Mouse (Mus musculus) embryonic fibroblast, embryonic 13.5 days (primary cell): ENCODE data around the gene Fam210b. TPM values are rescaled to one million over a fixed set of nuclear protein-coding genes. Genes with fewer than 3 reads are reported as not detected.
"Not testable (repeated sequence)": the region's sequence is repeated elsewhere in the genome, so short reads cannot be mapped to it uniquely, and the experiment has no call there.

Experiments
- H3K27ac ChIP-seq: 2 replicates; pipeline ENCODE4 v1.5.1; 2012; ENCODE audit warnings: low read length, control low read depth, inconsistent platforms; ENCODE audit not compliant: insufficient read depth
- H3K4me1 ChIP-seq: 2 replicates; pipeline ENCODE4 v1.6.1; 2011; ENCODE audit warnings: low read length; ENCODE audit not compliant: control insufficient read depth, insufficient read depth
- H3K4me3 ChIP-seq: 2 replicates; pipeline ENCODE4 v1.5.1; 2011; ENCODE audit warnings: mild to moderate bottlenecking, control low read depth, low read length; ENCODE audit not compliant: insufficient read depth
- CTCF ChIP-seq: IDR thresholded peaks from 2 replicates; pipeline ENCODE4 v1.5.1; 2011; ENCODE audit warnings: mild to moderate bottlenecking, control low read depth, low read length, moderate library complexity, borderline replicate concordance; ENCODE audit not compliant: insufficient read depth
- POLR2A ChIP-seq: IDR thresholded peaks from 2 replicates; pipeline ENCODE4 v1.6.1; 2011; ENCODE audit warnings: low read depth, mild to moderate bottlenecking, control low read depth, low read length, moderate library complexity
- polyA plus RNA-seq: library from polyadenylated mRNA; stranded (reverse); fragments of >200 nt; gene quantifications from 2 replicates; pipeline ENCODE4 v1.2.4, GENCODE M21; 2011; ENCODE audit warnings: low read depth; ENCODE audit not compliant: missing spikeins, insufficient read length

The Fam210b gene
- 10.6 and 11.8 TPM in 2 replicates for polyA plus RNA-seq

GRCm38 (mm10) chr2:172345258-172345738 lies at the start of gene Fam210b:
Gene Fam210b, plus strand, starts transcription at chr2:172345565.
- peak within 1 kb of the TSS; percentile 56 for H3K27ac ChIP-seq
- H3K4me1 ChIP-seq, result no peaks in the 10 kb centered on the region
- peak within 1 kb of the TSS; percentile 65 for H3K4me3 ChIP-seq
- TF ChIP-seq POLR2A (peak; percentile 87), CTCF (no peak)

- Histone ChIP-seq H3K4me3 (no peak overlapping the region), H3K27ac (no peak overlapping the region), H3K4me1 (no peaks in the 10 kb centered on the region)
- TF ChIP-seq CTCF, result no peak
- TF ChIP-seq POLR2A, result no peak
Observed at GRCm38 (mm10) chr2:172298083-172298482, 47.3 kb upstream of the Fam210b start.

GRCm38 (mm10) chr2:172298542-172298941 lies 46.8 kb upstream of the Fam210b start:
- Histone ChIP-seq H3K4me3 (no peak overlapping the region), H3K27ac (no peak overlapping the region), H3K4me1 (no peaks in the 10 kb centered on the region)
- TF ChIP-seq POLR2A, result no peak
- no peak for TF ChIP-seq CTCF

GRCm38 (mm10) chr2:172299126-172299921 lies 46.0 kb upstream of the Fam210b start:
- TF ChIP-seq POLR2A (no peak), CTCF (no peak)
- Histone ChIP-seq H3K4me3 (no peak overlapping the region), H3K4me1 (no peaks in the 10 kb centered on the region), H3K27ac (peak overlapping the region; percentile 1; the same call in 1 of the 2 replicates)

- no peak for TF ChIP-seq CTCF
- TF ChIP-seq POLR2A, result no peak
- H3K27ac ChIP-seq, result no peak overlapping the region
- no peaks in the 10 kb centered on the region for H3K4me1 ChIP-seq
- no peak overlapping the region for H3K4me3 ChIP-seq
Observed at GRCm38 (mm10) chr2:172302396-172302795, 43.0 kb upstream of the Fam210b start.

GRCm38 (mm10) chr2:172304118-172304708 lies 41.2 kb upstream of the Fam210b start:
- TF ChIP-seq CTCF (no peak), POLR2A (no peak)
- Histone ChIP-seq H3K27ac (no peak overlapping the region), H3K4me3 (no peak overlapping the region), H3K4me1 (no peaks in the 10 kb centered on the region)

- not testable (repeated sequence) for H3K4me1 ChIP-seq, H3K4me3 ChIP-seq, H3K27ac ChIP-seq
Observed at GRCm38 (mm10) chr2:172305546-172305945, 39.8 kb upstream of the Fam210b start.

- H3K27ac ChIP-seq, result no peak overlapping the region
- TF ChIP-seq CTCF (no peak), POLR2A (no peak)
- H3K4me3 ChIP-seq, result no peak overlapping the region
- H3K4me1 ChIP-seq, result no peaks in the 10 kb centered on the region
Observed at GRCm38 (mm10) chr2:172306544-172306943, 38.8 kb upstream of the Fam210b start.

GRCm38 (mm10) chr2:172311731-172312130 lies 33.6 kb upstream of the Fam210b start:
- TF ChIP-seq CTCF, result no peak
- no peak for TF ChIP-seq POLR2A
- H3K27ac ChIP-seq, result no peak overlapping the region
- no peaks in the 10 kb centered on the region for H3K4me1 ChIP-seq
- no peak overlapping the region for H3K4me3 ChIP-seq

GRCm38 (mm10) chr2:172320878-172321277 lies 24.5 kb upstream of the Fam210b start:
- no peak for TF ChIP-seq POLR2A
- no peak for TF ChIP-seq CTCF
- H3K27ac ChIP-seq, result no peak overlapping the region
- no peaks in the 10 kb centered on the region for H3K4me1 ChIP-seq
- H3K4me3 ChIP-seq, result no peak overlapping the region

- TF ChIP-seq CTCF (no peak), POLR2A (no peak)
- Histone ChIP-seq H3K27ac (no peak overlapping the region), H3K4me1 (no peaks in the 10 kb centered on the region), H3K4me3 (no peak overlapping the region)
Observed at GRCm38 (mm10) chr2:172328248-172328647, 17.1 kb upstream of the Fam210b start.
